Mouse (Mus musculus) adipocyte (in vitro differentiated cells): Measurements from ENCODE around the gene Ifit1.
A peak's percentile ranks its signal among the peaks of the same experiment; 100 is the strongest.
"Not testable (repeated sequence)": the region's sequence is repeated elsewhere in the genome, so short reads cannot be mapped to it uniquely, and the experiment has no call there.

Experiments used
- DNase-seq: peaks from one replicate; pipeline ENCODE4 v3.0.0-alpha.2; 2016; ENCODE audit warnings: low spot score

The Ifit1 gene

GRCm38 (mm10) chr19:34640623-34641022, at the start of gene Ifit1, which contains the start of gene Ifit1bl2:
TSS of gene Ifit1 (plus strand) at chr19:34640871.
TSS of gene Ifit1bl2 (minus strand) at chr19:34640743.
- peak; percentile 64 for DNase-seq

- no peak for DNase-seq
These were observed 47.2 kb upstream of the Ifit1 start for GRCm38 (mm10) chr19:34593456-34593855.

- not testable (repeated sequence) for DNase-seq
These were observed 46.1 kb upstream of the Ifit1 start for GRCm38 (mm10) chr19:34594523-34594922.

GRCm38 (mm10) chr19:34596811-34597210, 43.9 kb upstream of the Ifit1 start:
- DNase-seq = no peak

GRCm38 (mm10) chr19:34598341-34598740, 42.3 kb upstream of the Ifit1 start:
- peak; percentile 98 for DNase-seq

- DNase-seq = not testable (repeated sequence)
These were observed 41.4 kb upstream of the Ifit1 start for GRCm38 (mm10) chr19:34599250-34599649.

GRCm38 (mm10) chr19:34601888-34602287, 38.8 kb upstream of the Ifit1 start, which contains the start of gene Ifit1bl1:
TSS of gene Ifit1bl1 (minus strand) at chr19:34601956.
- not testable (repeated sequence) for DNase-seq

- DNase-seq = no peak
These were observed 35.2 kb upstream of the Ifit1 start for GRCm38 (mm10) chr19:34605472-34605871.

- peak; percentile 73 for DNase-seq
These were observed 33.2 kb upstream of the Ifit1 start, which contains the start of gene Ifit3b for GRCm38 (mm10) chr19:34607237-34608051. TSS of gene Ifit3b (plus strand) at chr19:34607970.

GRCm38 (mm10) chr19:34610118-34610517, 30.6 kb upstream of the Ifit1 start:
- DNase-seq = not testable (repeated sequence)

GRCm38 (mm10) chr19:34612243-34613001, 28.2 kb upstream of the Ifit1 start:
- DNase-seq = not testable (repeated sequence)

GRCm38 (mm10) chr19:34620871-34621270, 19.8 kb upstream of the Ifit1 start:
- DNase-seq = no peak

GRCm38 (mm10) chr19:34623781-34624180, 16.9 kb upstream of the Ifit1 start:
- DNase-seq = no peak

- no peak for DNase-seq
These were observed 16.0 kb upstream of the Ifit1 start for GRCm38 (mm10) chr19:34624663-34625062.

GRCm38 (mm10) chr19:34627496-34627895, 13.2 kb upstream of the Ifit1 start:
- DNase-seq = no peak

- DNase-seq = no peak
These were observed 9.2 kb upstream of the Ifit1 start for GRCm38 (mm10) chr19:34631487-34631886.

- no peak for DNase-seq
These were observed 7.2 kb upstream of the Ifit1 start for GRCm38 (mm10) chr19:34633484-34633883.

- peak; percentile 83 for DNase-seq
These were observed 3.6 kb upstream of the Ifit1 start for GRCm38 (mm10) chr19:34636933-34637557.

GRCm38 (mm10) chr19:34642616-34643015, 1.9 kb downstream of the Ifit1 start:
- DNase-seq = no peak

GRCm38 (mm10) chr19:34647630-34648029, 7.0 kb downstream of the Ifit1 start:
- DNase-seq = not testable (repeated sequence)

- DNase-seq = no peak
These were observed 9.6 kb downstream of the Ifit1 start for GRCm38 (mm10) chr19:34650276-34650675.

- DNase-seq = no peak
These were observed 10.3 kb downstream of the Ifit1 start for GRCm38 (mm10) chr19:34650997-34651396.
